Mouse (Mus musculus) adrenal gland, postnatal 14 days (tissue): ENCODE results near the gene Gng4. TPM values are rescaled to one million over a fixed set of nuclear protein-coding genes. Genes with fewer than 3 reads are reported as not detected.
"Not testable (repeated sequence)": the region's sequence is repeated elsewhere in the genome, so short reads cannot be mapped to it uniquely, and the experiment has no call there.

Experiments used
- DNase-seq: peaks from one replicate; pipeline ENCODE4 v3.0.0; 2021; ENCODE audit warnings: mixed read lengths
- long read RNA-seq, 2 experiments: library from polyadenylated mRNA; stranded (forward); transcript quantifications; one replicate each; pipeline ENCODE4 v2.0.0; 2021
- total RNA-seq: library from RNA; stranded (reverse); gene quantifications from 2 replicates; pipeline ENCODE4 v1.2.3, GENCODE M21; 2021

The Gng4 gene
- total RNA-seq = 11.1 and 11.6 TPM in 2 replicates
- long read RNA-seq, experiment 1, transcript Gng4-201 (4 exons, 3,179 nt) = major isoform, 6 of 14 reads
- long read RNA-seq, experiment 1, partial matches to known transcripts = 6 of 14 reads
- long read RNA-seq, experiment 1, other reads (novel, unspliced or antisense) = 2 of 14 reads
- long read RNA-seq, experiment 2, transcript Gng4-201 (4 exons, 3,179 nt) = major isoform, 7 of 15 reads
- long read RNA-seq, experiment 2, partial matches to known transcripts = 7 of 15 reads
- long read RNA-seq, experiment 2, other reads (novel, unspliced or antisense) = 1 of 15 reads

DNA sequence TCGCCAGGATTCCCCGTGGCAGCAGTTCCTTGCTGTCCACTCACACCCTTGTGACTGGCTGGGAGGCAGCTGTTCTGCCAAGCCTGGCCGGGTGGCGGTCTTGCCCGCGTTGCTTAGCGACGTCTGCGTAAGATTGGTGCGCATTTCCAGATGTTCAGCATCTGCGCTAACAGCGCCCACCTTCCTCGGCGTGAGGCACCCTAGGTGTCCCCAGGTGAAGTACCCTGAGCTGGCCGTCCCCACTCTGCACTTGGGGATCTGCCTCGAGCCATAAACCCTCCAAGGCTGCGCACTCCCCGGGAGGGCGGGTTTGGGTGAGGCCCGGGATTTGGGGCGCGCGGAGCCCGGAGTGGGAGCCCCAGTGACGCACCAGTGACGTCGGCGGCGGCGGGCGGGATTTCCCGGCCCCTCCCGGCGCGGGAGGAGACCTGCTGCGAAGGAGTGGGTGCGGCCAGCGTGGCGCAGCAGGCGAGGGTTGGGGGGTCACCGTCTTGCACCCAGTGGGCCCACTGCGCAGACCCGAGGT is at the start of gene Gng4:
Gng4 (plus strand) TSS at position 166 of the 526 bp plus-strand sequence.
- peak; percentile 68 for DNase-seq

DNA sequence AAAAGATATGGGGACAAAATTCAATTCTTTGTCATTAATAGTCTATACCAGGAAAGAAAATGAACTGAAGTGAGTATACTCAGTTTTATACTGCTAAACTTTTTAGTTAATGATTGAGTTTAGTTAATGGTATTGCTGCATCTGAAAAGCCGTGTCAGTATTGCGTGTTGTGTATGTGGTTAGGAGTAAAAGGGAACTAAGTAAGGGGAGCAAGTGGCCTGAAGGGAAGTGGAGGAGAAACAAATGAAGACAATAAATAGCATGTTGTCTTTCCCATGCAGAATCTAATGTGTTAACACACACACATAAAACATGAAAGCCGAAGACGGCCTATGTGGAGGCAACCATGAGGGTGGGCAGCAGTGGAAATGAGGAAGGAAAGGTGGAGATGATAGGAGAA is 44.6 kb upstream of the Gng4 start:
- DNase-seq = no peak

DNA sequence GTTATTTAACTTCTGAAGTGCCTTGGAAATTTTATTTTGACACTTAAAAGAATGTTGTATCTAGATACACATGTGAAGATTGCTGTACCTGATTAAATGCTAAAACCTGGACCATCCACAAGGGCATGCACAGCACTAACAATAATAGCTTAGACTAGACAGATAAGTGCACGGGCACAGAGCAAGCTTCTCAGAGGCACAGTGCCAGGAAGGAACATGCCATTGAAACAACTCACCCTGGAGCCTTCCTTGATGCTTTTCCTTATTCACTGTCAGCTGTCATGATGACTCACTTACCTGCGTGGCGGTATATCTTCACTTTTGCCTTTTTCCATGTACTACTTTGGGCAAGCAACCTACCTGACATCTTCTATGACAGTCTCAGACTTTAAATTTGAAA is 37.9 kb upstream of the Gng4 start:
- no peak for DNase-seq

DNA sequence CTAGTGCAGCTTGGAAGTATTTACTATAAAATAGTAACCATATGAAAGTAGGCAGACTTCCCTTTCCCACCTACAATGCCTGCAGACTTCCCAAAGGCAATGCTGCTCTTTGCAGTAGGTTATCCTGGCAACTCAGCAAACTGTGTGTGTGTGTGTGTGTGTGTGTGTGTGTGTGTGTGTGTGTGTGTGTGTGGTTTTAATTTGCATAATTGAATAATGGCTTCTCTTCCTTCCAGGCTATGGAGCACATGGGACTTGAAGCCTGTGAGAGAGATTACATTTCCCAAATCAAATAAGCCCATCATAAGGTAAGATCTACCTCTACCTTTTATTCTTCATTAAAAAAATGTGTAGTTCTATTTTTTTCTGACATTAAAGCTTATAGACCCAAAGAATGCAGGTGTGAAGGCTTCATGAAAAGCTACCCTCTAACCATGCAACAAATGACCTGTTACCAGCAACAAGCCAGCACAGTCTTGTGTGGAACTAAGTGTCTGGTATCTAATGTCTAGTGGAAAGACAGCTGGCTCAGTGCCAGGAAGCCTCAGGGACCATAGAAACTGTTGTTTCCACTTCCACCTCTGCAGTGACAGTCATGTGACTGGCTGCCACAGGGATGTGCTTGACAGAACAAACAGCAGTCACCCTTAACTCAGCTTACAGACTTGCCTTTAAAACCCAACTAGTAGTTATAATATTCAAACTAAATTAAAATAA is 7.9 kb upstream of the Gng4 start:
- peak; percentile 45 for DNase-seq

DNA sequence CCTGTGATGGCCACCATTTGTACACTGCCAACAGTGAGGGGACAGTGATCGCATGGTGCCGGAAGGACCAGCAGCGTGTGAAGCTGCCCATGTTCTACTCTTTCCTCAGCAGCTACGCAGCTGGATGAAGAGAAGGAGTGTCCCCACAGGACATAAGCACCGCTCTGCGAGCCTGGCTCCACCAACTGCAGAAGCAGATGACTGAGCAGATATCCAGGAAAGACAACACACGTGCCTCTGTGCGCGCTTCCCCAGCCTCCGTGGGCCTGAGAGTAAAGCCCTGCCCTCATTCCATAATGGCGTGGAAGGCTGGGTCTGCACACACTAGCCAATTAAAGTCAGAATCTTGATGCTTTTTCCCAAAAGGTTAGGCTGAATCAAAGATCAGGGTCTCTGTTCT is 6.8 kb upstream of the Gng4 start:
- no peak for DNase-seq

DNA sequence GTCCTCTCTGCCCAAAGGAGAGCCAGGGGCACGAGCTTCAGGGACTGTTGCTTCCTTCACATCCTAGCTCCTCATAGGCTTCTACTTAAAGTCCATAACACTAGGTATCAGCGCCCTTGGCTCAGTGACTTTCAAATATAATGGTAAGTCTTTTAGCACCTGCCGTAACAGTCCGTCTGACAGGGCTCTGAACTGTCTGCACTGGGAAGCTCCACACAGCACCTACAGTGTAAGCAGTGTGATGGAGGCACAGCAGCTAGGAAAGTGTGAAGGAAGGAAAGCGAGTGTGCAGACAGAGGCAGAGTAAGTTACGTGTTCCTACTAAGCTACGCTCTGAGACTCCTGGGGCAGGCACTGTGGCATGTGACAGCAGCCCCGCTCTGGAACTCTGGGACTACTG is 6.2 kb upstream of the Gng4 start:
- no peak for DNase-seq

DNA sequence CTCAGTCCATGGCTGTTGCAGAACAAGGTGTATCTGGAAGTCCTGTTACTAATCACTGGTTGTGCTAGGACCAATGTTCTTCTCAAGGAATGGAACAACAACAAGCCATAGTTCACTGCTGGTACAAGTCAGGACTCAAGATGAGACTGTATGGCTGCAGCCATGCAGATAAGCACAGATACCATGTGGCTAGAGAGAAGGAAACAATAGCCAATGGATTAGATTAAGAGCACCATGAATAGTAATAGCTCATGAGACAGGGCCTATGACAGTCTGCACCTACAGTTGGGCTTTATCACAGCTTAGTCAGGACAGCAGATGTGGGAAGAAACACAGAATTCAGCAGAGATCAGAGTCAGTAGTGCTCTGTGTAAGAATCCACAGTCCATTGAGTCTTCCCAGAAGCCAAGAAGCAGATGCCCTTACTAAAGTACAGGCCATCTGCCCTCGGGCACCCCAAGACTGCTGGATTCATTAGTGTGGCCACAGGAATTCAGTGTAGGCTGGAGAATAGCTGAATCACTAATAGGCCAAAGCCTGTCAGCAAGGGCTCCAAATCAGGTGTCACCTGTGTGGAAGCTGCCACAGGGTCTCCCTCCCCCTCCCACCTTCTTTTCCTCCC is 4.9 kb upstream of the Gng4 start:
- DNase-seq = no peak

DNA sequence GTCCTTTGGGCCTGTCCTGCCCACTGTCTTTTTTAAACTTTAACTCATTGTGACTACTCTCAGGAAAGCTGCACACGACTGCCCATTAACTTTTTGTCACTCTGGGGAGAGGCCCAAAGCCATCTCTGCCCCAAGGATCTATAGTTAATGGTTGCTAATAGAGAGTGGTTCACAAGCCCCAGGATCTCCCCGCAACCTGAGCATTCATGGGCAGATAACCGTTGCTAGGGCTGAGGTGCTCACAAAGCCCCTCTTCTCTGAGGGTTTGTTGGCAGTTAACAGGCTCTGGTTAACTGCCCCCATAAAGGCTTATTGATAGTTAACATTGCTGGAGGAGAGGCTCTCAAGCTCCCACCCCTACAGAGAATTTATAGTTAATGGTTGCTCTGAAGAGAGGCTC is 3.6 kb upstream of the Gng4 start:
- no peak for DNase-seq

DNA sequence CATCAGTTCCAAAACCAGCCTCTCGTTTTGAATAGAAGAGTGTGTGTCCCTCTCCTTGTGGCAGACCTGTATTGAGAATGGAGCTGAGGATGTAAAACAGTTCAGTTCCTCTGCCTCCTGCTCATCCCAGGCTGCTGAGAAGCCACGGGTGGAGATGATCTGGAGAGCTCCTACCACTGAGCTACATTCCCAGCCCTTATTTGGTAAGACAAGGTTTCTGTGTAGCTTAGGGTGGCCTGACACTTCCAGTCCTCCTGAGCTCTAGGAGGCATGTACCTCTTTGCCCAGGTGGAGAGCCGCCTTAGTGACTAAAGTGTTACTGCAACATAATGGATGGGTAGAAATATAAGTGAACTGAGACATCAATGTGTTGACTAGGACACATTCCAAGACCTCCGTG is 2.8 kb upstream of the Gng4 start:
- no peak for DNase-seq

DNA sequence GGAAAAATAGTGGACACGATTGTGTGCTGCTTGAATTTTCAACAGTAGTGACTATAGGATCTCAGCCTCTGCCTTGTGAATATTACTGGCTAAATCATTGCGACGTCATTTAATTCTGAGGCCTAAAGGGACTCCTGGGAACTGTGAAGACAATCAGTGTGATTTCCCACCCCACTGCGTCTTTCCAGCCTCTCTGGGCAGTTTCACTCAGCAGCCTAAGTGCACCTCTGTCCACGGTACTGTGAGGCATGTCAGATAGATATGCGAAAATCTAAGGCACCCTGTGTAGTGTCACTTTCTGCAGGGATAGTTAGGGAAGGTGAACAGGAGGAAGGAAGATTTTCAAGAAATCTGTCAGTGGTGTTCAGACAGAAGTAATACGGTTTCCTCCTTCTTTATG is 563 bp upstream of the Gng4 start:
- DNase-seq = no peak

DNA sequence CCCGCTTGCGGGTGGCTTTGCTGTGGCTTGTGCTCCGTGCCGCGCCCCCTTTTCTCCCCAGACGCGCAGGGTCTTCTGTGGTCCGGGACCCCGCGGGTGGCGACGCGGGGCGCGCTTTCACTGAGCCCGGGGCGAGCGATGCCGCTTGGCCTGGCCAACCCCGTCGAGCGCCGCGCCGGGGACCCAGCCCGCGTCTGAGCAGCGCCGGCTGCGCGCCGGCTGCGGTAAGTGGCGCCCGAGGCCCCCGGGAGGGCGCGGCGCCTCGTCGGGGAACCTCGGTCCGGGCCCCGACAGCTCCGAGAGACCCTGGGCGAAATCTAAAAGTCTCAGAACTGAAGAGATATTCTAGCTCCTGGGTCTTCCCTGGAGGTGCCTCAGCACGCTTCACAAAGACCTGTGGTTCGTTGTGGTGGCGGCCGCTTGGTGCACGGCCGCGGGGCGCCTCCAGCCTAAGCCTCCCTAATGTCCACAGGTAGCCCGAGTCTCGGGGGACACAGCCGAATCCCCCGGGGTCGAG is 619 bp downstream of the Gng4 start:
- DNase-seq = peak; percentile 18

DNA sequence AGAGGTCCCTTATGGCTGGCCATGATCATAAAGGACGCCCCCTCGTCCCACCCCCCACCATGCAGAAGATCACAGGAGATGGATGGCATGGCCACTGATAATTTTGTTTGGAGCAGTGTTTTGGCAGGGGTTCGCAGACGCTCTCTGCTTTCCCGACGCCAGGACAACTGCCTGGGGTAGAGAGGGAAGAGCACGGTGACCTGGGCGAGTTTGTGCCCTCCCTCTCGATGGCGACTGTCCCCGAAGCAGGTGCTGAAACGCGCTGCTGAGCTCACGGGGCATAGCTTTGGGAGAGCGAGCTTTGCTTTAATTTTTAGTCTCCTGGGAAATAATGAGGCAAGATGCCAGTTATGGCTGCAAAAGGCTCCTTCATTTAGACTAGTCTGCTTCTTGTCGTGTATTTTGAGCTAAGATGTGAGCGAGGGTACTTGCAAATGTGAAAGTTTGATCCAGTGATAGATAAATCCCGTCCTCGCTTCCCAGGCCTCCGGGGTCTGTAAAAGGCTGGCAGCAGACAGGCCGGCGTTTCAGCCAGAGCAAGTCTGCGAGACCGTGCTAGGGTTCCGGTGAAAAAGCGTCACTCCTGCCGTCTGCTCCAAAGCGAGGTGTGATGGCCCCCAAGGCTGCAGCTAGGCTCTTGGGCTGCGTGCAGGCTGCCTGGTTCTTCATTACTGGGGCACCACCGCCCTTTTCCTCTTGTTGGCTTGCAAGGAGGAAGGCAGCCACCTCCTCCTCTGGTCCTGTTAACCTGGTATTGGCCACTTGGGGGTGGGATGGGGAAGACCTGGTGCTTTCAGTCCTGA is 1.3 kb downstream of the Gng4 start:
- peak; percentile 68 for DNase-seq

DNA sequence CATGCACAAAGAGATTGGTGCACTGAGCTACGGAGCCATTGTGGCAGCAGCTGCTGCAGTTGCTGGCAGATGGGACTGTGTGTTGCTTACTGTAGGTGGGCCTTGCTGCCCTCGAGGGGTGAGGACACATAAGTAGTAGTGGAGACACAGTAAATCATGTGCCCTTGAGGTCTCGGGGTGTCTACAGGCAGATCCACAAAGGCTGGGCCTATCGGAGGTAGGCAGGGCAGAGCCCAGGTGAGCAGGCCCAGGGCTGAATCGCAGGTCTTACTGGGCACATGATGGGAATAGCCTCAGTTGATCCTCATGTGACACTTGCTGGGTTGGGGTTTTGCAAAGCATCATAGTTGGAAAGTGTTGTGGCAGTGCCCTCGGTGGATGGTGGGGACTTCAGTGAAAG is 3.1 kb downstream of the Gng4 start:
- DNase-seq = no peak

DNA sequence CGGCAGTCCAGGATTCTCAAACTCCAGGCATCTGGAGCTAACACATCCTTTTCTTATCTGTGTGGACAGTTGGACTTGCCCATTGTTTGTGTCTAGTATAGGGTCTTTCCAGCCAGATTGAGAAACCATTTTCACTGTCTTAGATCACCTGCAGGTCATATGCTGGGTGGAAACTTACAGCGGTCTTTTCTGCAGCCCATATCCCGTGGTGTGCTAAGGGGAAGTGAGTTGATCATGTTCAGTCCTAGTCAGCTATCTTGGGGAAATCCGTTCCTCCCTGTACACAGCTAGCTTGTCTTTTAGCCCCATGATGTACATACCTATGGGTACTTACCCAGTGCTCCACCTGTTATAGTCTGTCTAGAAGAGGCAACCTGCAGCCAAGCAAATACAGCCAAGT is 4.2 kb downstream of the Gng4 start:
- DNase-seq = no peak

DNA sequence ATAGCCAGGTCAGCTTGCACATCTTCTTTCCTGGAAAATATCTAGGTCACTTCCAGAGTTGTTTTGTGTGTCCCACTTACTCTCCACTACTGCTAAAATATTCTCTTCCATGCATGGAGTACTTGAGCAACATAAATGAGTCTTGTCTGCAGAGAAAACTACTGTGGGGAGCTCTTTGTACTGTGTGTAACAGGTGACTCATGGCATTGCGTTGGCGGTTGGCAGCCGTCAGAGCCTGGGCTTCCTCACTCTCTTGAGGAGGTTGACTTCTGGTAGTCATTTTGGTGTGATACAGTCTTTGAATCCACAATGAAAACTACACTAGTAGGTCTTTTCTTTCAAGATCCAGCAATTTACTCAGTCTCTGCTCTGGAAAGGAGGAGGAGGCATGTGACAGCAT is 8.1 kb downstream of the Gng4 start:
- DNase-seq = no peak

DNA sequence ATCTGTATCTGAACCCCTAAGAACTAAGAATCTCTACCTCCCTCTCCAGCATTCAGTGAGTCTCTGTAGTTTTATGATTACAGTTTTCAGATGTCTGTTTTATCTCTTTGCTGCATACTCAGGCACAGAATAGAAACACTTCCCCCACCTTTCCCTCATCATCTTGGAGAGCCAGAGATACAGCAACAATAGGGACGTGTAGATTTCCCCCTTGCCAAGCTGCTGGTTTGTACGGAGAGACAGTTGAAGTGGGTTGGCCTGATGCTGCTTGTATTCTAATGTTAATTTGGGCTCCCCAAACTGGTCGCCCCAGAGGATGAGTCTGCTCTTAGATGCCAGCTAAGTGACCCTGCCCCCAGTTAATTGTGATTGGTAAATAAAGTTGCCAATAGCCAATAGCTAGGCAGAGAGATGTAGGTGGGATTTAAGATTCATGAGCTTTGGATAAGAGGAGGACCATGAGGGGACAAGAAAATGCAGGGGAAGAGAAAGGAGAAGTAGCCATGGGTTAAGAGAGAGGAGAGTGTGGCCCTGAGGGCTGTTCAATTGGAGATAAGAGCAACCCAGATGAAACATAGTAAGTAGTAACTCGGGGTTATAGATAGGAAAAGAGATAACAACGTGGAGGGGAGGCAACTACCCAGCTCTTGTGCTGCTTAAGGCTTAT is 11.4 kb downstream of the Gng4 start:
- DNase-seq = no peak

DNA sequence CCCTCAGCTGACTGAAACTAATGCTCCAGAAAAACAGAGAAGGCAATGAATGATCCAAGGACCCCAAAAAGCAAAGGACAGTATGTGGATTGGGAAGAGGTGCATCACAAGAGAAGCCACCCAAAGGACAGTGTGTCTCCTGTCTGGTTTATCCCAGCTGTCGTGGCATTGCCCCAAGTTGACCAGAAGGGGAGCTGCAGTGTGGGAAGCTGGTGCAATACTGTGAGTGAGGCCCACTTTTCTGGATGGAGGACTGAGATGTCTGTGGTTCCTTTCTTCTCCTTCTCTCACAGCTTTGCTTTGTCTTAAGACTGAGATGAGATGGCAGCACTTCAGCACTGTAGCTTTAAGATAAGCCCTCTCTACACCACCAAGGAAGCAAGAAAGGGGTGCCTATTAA is 12.2 kb downstream of the Gng4 start:
- no peak for DNase-seq

DNA sequence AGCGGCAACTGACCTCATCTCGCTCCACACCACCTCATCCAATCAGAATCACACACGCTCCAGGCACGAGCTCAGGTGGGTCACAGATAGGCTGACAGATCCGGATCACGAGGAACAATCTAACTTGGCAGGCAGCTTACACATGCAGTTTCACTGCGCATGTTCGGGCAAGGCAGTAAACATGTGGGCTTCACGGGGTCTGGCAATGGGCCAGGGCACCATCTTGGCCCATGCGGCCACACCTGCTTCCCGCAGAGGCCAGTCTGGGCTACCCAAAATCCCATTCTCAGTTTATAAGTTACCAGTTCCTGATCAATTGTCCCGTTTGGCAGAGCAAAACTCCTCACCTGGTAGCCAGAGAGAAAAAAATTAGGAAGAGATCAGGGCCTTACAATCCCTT is 14.0 kb downstream of the Gng4 start:
- not testable (repeated sequence) for DNase-seq

DNA sequence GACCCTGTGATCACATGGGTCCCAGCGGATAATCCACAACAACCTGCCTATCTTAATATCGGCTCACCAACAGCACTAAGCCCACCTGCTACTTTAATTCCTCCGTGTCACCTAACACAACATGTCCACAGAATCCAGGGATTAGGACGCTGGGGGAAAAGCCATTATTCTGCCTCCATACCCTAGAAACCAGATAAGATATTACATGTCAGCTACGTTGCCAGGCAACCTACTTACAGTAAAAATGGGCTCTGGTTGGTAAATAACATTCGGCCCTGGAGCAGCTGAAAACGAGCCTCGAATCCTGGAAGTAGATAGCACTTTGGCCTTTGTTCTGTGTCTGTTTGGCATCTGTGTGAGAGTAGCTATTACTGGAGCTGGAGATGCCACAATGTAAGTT is 14.9 kb downstream of the Gng4 start:
- no peak for DNase-seq

DNA sequence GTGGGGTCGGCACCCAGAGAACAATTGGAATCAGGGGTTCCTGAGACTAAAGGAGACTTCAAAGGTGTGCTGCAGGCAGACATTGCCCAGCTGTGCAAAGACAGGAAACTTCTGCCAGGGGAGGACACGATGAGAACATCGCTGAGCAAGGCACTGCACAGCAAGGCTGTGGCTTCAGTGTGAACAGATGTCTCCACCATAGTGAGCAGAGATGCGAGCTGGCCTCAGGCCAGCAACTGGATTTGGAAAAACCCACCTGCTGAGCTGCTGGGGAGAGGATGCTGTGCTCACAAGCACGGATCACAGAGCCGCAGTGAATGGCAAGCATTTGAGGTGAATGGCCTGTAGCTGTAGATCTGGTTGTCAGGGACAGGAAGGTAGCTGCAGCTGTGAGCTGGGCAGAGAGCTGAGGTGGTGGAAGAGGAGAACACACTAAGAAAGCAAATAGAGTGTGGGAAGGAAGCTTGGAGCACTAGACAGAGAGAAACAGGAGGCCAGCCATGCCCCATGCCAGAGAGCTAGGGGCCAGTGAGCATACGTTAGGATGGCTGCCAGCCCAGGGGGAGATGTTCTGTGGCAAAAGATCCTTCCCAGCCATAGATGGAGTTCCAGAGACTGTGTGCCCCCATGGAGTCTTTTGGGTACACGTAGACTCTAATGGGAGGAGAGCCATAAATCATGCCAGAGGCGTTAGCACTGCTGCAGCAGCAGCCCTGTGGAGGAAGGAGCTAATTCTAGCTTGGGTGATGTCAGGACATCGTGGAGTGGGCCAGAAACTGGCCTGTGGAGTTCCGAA is 24.7 kb downstream of the Gng4 start:
- DNase-seq = no peak

DNA sequence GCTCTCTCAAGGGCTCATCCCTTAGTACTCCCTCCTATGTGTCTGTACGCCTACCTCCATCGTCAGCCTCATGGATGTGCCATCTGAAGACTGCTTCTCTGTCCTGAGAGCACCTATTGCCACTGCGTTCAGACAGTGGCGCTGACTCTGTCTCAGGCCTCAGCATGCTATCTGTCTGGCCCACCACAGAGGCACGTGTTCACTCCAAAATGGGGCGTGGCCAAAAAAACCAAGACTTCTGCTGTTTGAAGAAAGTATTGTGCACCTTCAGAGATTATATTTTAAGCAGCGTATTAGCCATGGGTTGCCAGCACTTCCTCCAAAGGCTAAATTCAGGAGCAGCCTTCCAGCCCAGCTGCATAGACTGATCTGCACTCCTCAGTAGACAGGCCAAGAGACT is 27.0 kb downstream of the Gng4 start:
- DNase-seq = no peak
